Mouse (Mus musculus) kidney, adult 2 months (tissue): Measurements from ENCODE around the gene Faf1. TPM values are rescaled to one million over a fixed set of nuclear protein-coding genes. Genes with fewer than 3 reads are reported as not detected.

ENCODE experiments used
- DNase-seq: peaks from one replicate; pipeline ENCODE4 v3.0.0; 2021
- H3K27ac ChIP-seq: fragments of 200-500 bp; 2 replicates; pipeline ENCODE4 v1.5.1; 2012; ENCODE audit warnings: low read depth, low read length, control low read depth, inconsistent platforms; ENCODE audit not compliant: insufficient read depth
- H3K27me3 ChIP-seq: fragments of 200-500 bp; replicated peaks from 2 replicates; pipeline ENCODE4 v1.6.1; 2012; ENCODE audit warnings: mild to moderate bottlenecking, moderate library complexity, low read length, inconsistent platforms; ENCODE audit not compliant: control insufficient read depth, insufficient read depth
- H3K36me3 ChIP-seq: fragments of 200-500 bp; 2 replicates; pipeline ENCODE4 v1.6.1; 2012; ENCODE audit warnings: mild to moderate bottlenecking, moderate library complexity, low read length, inconsistent platforms; ENCODE audit not compliant: control insufficient read depth, insufficient read depth
- H3K4me1 ChIP-seq: fragments of 200-500 bp; 2 replicates; pipeline ENCODE4 v1.6.1; 2011; ENCODE audit warnings: low read length; ENCODE audit not compliant: control insufficient read depth, insufficient read depth
- H3K4me3 ChIP-seq: fragments of 200-500 bp; 2 replicates; pipeline ENCODE4 v1.5.1; 2011; ENCODE audit warnings: mild to moderate bottlenecking, low read depth, low read length, control low read depth; ENCODE audit not compliant: insufficient read depth
- CTCF ChIP-seq: fragments of 200-500 bp; conservative IDR thresholded peaks from 2 replicates; pipeline ENCODE4 v1.5.1; 2011; ENCODE audit warnings: low read depth, mild to moderate bottlenecking, control low read depth, low read length, moderate library complexity, mixed read lengths; ENCODE audit not compliant: insufficient read depth, insufficient read length
- POLR2A ChIP-seq: fragments of 200-500 bp; IDR thresholded peaks from one replicate; pipeline ENCODE4 v1.6.1; 2011; ENCODE audit warnings: low read depth, low read length, control low read depth
- WGBS: fragments of 180-500 bp; shearing (Covaris S2); methylation state at CpG from one replicate; pipeline ENCODE4 v1.1.7; 2018; 5-methylcytosine and 5-hydroxymethylcytosine counted together
- polyA plus RNA-seq: library from polyadenylated mRNA; depleted of rRNA; stranded (reverse); fragments of >200 nt; gene quantifications from 2 replicates; pipeline ENCODE4 v1.2.3, GENCODE M21; 2012

The Faf1 gene
- polyA plus RNA-seq, 1 experiment = 8.7 TPM

DNA sequence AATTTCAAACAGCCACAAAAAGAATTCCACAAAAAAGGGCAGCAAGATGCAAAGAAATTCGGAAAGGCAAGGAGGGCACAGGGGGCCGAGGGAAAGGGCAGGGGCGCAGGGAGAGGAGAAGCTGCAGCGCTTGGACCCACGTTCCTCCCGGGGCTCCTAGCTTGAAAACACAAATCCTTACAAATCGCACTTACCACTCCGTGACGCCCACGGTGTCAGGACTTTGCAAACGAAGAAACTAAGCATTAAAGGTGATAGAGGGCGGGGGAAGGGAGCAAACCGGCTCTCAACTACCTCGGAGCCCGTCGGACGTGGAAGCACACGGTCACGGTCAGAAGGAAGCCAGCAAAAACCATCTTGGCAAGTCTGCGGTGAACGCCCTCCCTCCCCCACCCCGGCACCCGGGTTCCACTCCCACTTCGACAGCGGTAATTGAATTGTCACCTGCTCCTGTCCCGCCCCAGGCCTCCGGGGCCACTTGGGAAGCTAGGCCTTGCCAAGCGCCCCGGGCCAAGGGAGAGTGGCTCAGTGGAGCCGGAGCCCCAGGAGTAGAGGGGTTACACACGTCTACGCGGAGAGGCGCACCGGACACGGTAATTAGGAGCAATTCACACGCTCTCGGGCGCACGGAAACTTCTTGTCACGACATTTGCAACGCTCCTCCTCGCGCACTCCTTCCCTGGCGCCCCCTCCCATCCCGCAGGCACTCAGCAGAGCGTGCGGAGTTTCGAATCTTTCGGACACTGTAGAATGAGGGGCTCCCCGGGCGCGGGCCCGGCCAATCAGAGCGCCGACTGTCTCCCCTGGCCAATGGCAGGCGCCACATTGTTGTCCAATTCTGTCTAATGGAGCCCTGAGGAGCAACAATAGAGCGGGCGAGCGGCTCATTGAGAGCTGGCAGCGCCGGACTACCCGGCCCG is 301.0 kb downstream of the Faf1 start, which contains the start of gene Dmrta2:
Dmrta2 (plus strand) TSS at position 906 of the 920 bp plus-strand sequence.
- H3K36me3 ChIP-seq = no peaks in the 10 kb centered on the region
- DNase-seq = no peak
- no peaks in the 10 kb centered on the region for H3K4me1 ChIP-seq
- WGBS = 2% methylated on average over 64 of the region's 64 CpGs
- peaks cover 27% of the 10 kb centered on the region for H3K27me3 ChIP-seq
- H3K27ac ChIP-seq = no peak within 1 kb of the TSS
- H3K4me3 ChIP-seq = no peak within 1 kb of the TSS
- TF ChIP-seq CTCF = no peak
- no peak for TF ChIP-seq POLR2A

DNA sequence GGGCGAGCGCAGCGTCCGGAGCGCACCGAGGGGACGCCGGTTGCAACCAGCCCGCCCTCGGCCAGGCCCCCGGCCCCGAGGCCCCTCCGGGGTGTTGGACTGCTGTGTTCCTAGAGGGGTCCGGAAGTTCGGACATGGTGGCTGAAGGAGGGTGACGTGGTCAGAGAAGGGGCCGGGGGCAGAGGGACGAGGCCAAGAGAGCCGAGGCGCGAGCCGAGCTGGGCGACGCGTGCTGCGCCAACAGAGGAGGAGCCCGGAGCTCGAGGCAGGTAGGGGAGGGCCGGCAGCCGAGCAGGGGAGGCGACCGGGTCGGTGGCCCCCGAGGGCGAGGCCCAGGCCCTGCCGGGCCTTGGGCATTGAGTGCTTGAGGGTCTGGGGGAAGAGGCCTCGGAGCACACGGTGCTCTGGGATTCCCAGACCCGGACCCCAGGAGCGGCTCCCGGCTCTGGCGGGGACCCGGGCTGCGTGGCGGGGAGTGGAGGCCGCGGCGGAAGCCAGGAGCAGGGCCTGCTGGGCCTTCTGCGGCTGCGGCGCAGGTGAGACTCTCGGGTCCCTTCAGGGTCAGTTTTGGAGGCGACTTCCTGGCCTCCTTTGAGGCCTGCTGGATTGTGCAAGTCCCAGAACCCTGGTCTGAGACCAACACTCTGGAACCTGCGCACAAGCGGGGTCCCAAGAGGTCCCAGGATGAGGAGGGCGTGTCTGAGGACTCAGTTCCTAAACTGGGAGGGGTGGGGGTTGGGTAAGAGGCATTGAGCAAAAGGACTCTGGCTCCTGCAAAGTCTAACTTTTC is 301.9 kb downstream of the Faf1 start:
- 3% methylated on average over 56 of the region's 56 CpGs for WGBS
- H3K4me3 ChIP-seq = no peak overlapping the region
- no peak for DNase-seq
- TF ChIP-seq CTCF (no peak), POLR2A (no peak)
- H3K27me3 ChIP-seq = peaks cover 31% of the 10 kb centered on the region
- H3K27ac ChIP-seq = no peak overlapping the region
- no peaks in the 10 kb centered on the region for H3K36me3 ChIP-seq
- no peaks in the 10 kb centered on the region for H3K4me1 ChIP-seq

DNA sequence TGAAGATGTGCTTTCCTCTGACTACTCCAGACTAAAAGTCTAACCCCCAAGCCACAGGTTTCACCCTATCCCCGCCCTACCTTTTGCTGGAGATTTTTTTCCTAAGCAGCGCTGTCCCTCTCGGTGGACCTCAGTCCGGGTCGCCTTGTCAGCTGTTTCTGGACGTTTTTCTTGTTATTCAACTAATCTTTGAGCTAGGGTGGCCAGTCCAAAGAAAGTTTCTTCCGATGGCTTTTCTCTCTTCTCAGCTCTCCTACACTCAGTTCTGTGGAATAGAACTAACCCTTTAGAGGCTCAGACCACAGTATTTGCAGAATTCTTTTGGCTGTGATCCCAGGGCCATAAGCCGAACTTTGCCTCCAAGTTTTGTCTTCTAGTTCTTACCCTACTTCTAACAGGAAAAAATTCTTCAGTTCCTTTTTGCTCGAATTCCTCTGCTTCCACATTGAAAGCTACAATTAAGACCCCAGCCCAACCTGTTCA is 302.5 kb downstream of the Faf1 start:
- Histone ChIP-seq H3K36me3 (no peaks in the 10 kb centered on the region), H3K27me3 (peaks cover 32% of the 10 kb centered on the region), H3K4me1 (no peaks in the 10 kb centered on the region), H3K27ac (no peak overlapping the region), H3K4me3 (no peak overlapping the region)
- WGBS = 12% methylated on average over 9 of the region's 9 CpGs
- no peak for DNase-seq
- TF ChIP-seq CTCF = no peak
- no peak for TF ChIP-seq POLR2A

DNA sequence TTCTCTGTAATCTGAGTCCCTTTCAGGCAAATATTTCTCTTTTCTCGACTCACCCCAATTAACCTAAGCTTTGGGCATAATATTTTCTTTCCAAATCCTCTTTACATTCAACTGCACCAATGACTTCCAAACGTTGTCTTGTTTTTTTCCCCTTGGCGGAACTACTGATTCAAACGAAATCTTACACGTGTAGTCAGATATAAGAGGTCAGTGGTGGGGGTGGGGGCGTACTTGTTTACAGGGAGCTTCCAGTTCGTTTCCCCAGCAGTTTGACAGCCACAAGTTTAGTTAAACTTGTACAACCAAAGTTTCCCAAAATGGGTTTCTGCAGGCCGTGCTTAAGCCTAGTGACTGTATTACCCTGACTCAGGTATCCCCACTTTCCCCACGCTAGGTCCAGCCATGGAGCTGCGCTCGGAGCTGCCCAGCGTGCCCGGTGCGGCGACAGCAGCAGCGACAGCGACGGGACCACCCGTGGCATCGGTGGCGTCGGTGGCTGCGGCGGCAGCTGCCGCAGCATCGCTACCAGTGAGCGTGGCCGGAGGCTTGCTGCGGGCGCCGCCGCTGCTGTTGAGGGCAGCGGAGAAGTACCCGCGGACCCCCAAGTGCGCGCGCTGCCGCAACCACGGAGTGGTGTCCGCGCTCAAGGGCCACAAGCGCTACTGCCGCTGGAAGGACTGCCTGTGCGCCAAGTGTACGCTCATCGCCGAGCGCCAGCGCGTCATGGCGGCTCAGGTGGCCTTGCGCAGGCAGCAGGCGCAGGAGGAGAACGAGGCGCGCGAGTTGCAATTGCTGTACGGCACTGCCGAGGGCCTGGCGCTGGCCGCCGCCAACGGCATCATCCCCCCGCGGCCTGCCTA is 303.3 kb downstream of the Faf1 start:
- 6% methylated on average over 66 of the region's 66 CpGs for WGBS
- H3K27me3 ChIP-seq = peaks cover 35% of the 10 kb centered on the region
- no peaks in the 10 kb centered on the region for H3K4me1 ChIP-seq
- H3K36me3 ChIP-seq = no peaks in the 10 kb centered on the region
- no peak overlapping the region for H3K27ac ChIP-seq
- DNase-seq = no peak
- no peak overlapping the region for H3K4me3 ChIP-seq
- no peak for TF ChIP-seq POLR2A

DNA sequence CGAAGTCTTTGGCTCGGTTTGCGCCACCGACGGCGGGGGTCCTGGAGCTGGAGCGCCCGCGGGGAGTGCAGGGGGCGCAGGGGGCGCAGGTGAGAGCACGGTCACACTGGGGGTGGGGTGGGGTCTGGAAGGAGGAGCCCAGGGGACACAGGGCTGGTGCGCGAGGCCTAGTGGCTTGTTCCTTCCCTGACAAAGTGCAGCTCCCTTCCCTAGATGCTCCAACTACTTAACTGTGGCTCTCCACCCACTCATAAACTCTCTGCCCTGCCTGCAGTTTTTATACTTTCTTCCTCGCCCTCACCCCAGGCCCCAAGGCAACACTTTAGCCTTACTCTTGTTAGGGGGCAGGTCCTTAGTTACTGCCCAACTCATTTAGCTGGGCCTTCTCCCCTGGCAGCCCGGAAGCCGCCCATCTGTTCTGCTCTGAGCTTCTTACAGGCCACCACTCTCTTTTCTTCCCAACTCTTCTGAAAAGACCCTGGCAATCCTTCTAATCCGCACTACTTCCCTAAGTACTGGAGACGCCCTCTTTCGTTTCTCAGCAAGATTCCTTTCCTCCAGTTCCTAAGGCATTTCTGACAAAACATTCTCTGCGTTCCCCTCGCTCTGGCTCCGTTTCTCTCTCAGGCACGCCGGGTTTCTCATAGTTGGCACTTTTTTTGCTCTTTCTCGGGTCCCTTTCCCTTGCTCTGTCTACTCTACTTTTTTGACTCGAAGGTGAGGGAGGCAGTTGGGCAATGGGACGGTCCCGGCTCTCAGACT is 304.1 kb downstream of the Faf1 start:
- no peak for DNase-seq
- Histone ChIP-seq H3K27me3 (peaks cover 38% of the 10 kb centered on the region), H3K4me1 (no peaks in the 10 kb centered on the region), H3K36me3 (no peaks in the 10 kb centered on the region), H3K4me3 (no peak overlapping the region), H3K27ac (no peak overlapping the region)
- no peak for TF ChIP-seq POLR2A
- TF ChIP-seq CTCF = no peak
- 25% methylated on average over 29 of the region's 29 CpGs for WGBS

DNA sequence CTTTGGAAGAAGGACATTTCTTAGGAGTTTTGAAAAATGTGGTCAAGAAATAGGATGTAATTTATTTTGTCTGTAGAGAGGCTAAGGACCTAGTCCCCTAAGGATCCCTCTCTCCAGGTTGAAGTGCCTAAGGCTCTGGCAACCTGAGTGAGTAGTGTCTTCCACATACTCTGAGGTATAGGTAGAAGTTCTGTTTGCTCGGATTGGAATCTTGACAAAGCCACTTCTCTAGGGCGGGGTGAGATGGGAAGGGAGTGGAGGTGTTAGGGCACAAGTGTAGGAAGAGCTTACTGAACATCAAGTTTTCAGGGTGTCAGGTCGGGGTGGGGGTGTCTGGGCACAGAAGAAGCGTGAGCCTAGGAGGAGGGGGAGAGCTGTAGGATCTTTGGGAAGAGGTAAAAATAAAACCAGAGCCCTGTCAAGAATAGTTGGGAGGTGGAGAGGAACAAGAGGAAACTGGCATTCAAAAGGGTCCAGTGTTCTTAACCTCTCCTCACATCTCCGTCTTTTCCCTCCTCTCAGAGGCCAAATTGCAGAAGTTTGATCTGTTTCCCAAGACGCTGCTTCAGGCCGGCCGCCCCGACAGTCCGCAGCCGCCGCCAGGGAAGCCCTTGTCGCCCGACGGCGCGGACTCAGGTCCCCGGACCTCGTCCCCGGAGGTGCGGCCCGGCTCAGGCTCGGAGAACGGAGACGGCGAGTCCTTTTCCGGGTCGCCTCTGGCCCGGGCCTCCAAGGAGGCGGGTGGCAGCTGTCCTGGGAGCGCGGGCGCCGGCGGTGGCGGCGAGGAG is 304.9 kb downstream of the Faf1 start:
- no peak for TF ChIP-seq CTCF
- TF ChIP-seq POLR2A = no peak

More for the DNA sequence above, 304.9 kb downstream of the Faf1 start:
- no peaks in the 10 kb centered on the region for H3K4me1 ChIP-seq
- no peaks in the 10 kb centered on the region for H3K36me3 ChIP-seq
- no peak overlapping the region for H3K4me3 ChIP-seq
- H3K27ac ChIP-seq = no peak overlapping the region
- H3K27me3 ChIP-seq = peaks cover 37% of the 10 kb centered on the region
- no peak for DNase-seq
- 10% methylated on average over 36 of the region's 37 CpGs for WGBS
